Mouse (Mus musculus) liver, adult 2 months (tissue): ENCODE results near the gene Xpo5.

ENCODE experiments used
- CTCF ChIP-seq: fragments of 200-500 bp; IDR thresholded peaks from 2 replicates; pipeline ENCODE4 v1.5.1; 2011; ENCODE audit warnings: low read depth, low read length, control low read depth
- POLR2A ChIP-seq: fragments of 200-500 bp; IDR thresholded peaks from 2 replicates; pipeline ENCODE4 v1.6.1; 2011; ENCODE audit warnings: low read length, control low read depth; ENCODE audit not compliant: insufficient read depth; ENCODE audit errors: extremely low read depth

DNA sequence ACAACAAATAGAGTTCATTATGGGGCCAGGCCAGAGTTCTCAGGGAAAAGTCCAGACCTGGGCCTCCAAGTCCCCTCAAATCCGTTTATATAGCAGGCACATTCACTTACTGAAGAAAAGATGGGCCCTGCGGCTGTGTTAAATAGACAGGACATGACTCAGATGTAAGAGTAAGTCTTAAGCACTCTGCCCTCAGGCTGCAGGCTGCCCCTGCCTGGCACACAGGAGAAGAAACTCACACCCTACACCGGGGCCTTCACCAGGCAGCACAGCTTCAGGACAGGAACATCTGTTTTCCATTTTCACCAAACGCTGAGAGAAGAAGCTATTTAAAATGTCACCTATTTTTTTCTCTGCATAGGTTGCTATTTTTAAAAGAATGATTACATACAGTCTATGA lies 75.0 kb downstream of the Xpo5 start:
- no peak for TF ChIP-seq CTCF
- no peak for TF ChIP-seq POLR2A
